Mouse (Mus musculus) Muller cell, postnatal 12 days (primary cell): ENCODE measurements around the gene Nrxn3.

Source experiments
- DNase-seq: peaks from one replicate; pipeline ENCODE4 v3.0.0-alpha.2; 2015; ENCODE audit errors: inconsistent ontology term

The Nrxn3 gene

DNA sequence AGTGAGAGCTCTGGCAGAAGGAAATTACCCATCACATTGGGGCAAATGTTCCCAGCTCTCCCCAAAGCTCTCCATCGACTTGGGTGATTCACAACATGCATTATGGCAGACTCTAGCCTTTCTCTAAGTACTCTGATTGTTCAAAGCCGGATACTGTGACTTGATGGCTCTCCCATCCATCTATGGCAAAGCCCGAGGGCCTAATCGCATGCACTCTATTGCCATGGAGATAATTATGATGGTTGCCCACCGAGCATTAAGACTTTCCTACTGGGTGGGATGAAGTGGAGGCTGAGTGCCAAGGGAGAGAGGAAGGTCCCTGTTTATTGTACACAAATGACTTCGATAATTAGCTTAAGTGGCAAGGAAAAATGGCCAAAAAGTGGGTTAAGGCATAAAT, 793.4 kb downstream of the Nrxn3 start:
- no peak for DNase-seq

DNA sequence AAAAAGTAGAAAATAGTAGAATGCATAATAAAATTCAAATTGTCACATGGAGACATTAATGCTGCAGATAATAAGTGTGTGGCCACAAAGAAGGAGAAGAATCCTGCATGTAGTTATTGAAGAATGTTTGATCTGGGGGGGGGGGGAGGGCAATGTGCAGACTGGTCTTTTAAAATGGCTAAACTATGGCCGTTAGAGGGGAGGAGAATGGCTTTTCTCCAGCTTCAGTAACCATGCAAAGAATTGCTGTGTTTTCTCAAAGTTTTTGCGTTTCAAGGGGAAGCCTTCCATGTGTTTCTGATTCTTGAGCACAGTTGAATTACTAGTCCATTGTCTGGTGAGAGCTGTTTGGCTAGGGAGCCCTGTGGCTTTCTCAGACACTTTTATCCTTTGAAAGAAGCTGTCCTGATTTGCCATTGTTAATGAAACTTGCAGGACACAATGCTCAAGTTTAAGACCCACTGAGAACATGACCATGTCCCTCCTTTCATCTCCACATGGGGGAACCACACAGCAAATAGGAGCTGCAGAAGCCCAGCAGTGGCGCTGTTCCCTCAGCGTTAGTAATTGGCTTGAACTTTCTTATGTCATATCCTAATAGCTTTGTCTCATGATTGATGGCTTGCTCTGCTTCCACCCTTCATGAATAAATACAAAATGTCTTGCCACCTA, 808.1 kb downstream of the Nrxn3 start:
- DNase-seq, result peak; percentile 60

DNA sequence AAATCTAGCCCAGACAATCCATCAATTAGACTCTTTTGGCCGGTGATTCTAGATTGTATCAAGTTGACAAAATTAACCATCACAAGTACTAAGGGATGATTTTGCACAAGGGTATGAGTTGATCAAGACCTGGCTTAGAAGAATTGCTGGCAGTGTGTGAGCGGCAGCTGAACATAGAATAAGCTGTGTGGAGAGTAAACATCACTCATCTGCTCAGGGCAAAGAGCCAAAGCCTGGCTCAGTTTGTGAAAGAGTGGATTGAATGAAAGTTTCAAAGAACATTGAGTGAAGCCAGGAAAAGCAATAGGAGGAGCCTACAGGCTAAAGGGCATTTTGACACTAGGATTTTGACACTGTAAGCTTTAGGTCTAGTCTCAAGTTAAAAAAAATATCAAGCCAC, 828.6 kb downstream of the Nrxn3 start:
- DNase-seq, result peak; percentile 58

DNA sequence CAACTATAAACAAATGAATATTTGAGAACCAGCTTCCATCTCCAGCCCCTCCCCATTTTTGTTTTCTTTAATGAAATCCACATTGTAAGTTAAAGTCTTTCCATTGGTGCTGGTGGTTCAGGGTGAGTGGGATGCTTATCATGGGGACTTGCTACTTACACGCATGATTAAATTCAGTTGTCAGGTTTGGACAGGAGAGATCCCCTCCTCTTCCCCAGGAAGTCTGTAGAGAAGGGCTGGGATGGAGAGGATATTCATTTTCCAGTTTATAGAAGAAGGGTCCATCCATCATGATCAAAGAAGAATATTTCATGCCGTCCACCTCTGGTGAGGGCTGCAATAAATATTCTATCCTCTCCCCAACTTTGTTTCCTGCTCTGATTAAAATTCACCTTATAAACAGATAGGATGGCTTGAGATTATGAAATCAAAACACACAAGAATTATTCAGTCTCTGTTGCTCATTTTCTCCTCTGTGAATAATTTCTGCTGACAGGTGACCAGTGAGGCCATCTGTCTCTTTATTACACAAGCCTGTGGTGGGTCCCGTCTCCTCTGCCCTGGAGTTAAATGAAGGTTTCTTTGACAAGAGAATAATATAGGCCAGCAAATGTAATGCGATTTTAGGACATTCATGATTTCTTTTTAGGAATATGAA, 830.7 kb downstream of the Nrxn3 start:
- no peak for DNase-seq

DNA sequence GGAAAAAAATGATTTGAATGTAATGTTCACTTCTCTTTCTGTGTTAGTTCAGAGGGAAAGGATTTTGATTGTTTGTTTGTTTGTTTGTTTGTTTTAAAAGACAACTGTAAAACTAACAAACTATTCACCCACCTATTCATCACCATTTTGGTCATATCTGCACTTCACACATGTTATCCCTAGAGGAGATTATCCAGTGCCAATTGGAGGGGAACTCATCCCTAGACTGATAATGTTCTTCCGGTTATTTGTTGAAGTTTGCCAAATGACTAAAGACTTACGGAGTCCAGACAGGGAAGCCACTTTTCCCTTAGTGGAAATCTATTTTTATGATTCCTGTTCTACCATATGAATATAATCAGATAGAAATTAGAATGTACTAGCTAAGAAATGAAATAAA, 831.5 kb downstream of the Nrxn3 start:
- DNase-seq, result no peak

DNA sequence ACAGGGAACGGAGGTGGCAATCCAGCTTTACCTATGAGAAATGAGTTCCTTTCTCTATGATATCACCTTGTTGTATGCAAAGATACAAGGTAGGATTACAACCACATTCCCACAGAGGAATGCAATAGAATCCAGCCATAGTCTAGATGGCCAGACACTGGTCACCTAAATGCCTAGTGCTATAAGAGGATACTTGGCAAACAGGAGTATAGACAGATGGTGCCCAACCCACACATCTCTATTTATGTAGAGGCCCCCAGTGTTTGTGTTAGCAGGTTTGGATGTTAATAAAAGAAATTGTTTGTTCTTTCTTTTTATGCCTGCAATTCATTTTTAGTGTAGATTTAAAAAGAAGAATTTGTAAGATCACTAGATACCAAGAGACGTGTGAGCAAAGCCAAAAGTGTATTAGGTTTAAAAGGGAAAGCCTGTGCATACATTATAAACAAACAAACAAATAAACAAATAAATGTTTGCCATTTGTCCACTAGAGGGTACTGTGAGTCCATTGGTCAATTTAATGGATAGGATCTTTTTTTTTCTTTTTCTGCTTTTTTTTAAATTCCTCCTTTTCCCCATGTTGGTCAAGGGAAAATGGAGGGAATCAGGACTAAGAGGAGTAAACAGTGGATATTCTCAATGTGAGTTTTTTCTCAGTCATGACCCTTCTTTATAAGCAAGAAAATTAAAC, 832.2 kb downstream of the Nrxn3 start:
- peak; percentile 8 for DNase-seq

DNA sequence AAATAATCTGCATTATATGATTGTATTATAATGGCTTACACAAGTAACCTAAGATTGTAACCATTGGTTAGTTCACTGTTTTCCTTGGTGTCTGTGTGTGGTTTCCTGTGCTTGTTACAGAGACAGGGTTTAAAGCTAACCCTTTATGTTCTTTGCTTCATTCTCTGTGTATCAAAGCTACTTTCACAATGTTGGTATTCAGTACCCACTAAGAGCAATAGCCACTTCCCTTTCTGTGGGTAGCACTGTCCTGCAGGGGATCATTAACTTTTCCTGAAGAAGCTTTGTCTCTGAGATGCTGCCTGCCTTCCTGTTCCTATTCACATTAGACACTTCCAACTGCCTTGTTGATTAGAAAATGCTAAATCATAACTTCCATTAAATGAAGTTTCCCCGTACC, 836.2 kb downstream of the Nrxn3 start:
- no peak for DNase-seq

DNA sequence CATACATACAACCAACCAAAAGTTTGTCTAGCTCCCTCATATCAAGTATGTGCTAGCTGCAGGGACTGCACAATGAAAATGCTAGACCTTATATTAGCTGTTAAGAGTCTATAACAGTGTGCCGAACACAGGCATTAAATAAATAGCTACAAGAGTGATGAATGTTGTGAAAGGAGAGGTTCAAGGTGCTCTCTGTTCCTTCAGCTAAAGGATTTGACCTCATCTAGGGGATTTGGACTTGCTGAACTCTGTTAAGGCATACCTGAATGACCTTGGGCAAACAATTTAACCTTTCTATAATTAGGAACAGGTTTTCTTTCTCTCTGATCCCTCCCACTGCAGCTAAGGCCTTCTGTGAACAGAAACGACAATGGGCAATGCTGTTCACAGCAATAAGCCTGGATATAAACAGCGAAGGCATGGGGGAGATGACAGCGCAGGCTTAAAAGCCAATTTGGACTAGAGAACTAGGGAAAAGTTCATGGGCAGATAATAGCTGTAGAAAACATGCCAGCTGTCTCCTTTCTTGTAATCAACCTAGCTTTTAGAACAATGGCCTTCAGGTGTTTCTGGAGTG, 839.4 kb downstream of the Nrxn3 start:
- DNase-seq, result no peak

DNA sequence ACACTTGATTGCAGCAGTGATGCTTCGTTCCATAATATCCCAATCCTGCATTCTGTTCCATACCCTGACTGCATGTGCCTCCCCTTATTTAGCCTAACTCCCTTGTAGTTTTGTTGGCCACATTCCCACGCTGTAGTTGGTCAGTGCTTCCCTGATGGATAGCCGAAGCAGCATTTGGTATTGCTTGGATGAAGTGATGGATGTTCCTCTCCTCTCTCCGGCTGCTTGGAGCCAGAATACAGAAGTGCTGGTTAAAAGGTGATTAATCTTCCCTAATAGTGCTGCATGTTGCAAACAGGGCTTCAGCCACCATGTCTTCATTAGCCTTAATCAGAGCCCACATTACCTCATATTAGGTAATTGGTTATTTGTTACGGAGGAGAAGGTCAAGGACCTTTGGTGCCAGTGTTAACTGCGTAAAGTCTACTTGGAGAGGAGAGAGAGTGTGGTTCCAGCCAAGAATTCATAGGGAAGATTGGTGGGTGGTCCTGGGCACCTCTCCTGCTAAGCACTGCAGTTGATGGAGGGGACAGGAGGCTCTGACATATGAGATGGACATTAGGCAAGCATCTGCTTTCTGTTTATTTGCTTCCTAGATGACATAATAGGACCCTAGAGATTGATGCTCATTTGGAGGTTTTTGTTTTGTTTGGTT, 846.2 kb downstream of the Nrxn3 start:
- DNase-seq, result no peak

DNA sequence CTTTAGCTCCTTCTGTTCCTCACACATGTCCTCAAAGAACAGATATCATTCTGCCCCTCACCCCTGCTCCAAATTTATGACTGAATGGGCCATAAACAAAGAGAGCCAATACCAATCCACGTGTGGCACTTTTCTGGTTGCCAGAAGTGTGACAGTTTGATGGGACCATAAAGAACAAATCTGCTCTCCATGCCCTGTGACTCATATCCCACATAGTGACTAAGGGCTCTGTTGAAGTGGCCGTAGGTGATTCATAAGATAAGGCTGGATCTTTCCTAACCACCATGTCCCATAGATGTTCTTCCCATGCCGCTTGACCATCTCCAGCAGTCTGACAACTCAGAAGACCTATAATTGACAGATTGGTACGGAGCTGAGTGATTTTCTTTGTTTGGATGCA, 869.8 kb downstream of the Nrxn3 start:
- DNase-seq, result no peak

DNA sequence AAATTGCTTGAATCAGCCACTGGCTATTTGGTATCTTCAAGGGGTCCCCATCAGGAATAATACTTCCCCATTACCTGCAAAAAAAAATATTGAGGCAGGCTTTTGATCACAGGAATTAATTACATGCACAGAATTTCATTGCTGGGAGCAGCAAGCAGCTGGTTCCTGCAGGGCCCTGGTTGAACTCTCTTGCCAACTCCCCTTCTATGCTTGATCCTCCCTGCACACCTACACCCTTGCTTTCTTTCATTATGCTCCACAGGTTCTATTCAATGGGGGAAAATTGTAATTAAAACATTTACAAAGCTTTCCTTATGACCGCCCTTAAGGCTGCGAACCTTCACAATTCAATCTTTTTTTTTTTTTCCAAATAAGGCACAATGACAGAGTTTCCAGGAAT, 891.0 kb downstream of the Nrxn3 start:
- no peak for DNase-seq

DNA sequence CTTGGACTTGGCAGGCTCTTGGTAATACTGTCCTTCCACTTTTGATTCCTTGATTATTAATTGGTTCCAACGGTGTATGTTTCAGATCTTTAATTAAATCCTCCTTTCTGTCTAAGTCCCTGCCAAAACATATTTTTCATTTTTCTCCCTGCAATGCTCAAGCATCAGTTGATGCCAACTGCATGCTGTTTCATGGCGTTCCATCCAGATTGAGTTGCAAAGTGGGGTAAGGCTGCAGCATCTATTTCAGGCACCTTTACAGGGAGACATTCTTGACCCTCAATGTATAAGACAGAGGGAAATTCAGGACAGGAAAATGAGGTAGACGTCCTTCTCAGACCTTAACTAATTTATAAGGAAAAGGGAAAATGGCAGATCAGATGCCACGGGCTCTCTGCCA, 903.1 kb downstream of the Nrxn3 start:
- peak; percentile 49 for DNase-seq

DNA sequence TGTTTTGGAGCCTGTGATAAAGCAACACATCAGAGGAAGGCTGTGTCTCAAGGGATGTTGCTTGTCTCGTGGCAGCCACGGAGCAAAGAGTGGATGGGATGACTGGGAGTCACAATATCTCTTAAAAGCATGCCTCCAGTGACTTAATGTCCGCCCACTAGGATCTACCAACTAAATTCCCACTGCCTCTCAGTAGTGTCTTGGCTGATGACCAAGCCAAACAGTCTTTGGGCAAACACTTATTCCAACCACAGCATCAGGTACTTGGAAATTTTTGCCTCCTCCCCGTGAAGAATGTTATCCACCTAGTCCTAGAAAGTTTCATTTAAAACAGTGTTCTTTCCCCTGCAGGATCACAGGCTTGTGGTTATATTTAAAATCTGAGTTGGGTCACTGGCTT, 917.4 kb downstream of the Nrxn3 start:
- no peak for DNase-seq

DNA sequence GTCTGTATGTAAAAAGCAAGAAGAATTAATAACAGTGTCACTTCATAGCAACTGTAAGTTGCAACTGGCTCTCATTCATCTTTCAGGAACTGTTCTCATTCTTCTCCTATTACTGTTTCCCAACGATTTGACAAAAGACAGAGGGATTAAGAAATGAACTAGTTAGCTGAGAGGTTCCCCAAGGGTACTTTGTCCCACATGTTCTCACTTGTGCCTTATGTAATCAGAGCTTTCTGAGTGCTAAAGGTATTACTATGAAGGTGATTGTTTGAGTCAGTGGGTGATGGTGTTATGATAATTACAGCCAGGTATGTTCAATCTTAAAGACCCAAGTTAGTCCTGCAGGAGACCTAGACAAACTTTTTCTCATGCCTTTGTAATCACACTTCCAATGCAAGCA, 918.8 kb downstream of the Nrxn3 start:
- DNase-seq, result no peak

DNA sequence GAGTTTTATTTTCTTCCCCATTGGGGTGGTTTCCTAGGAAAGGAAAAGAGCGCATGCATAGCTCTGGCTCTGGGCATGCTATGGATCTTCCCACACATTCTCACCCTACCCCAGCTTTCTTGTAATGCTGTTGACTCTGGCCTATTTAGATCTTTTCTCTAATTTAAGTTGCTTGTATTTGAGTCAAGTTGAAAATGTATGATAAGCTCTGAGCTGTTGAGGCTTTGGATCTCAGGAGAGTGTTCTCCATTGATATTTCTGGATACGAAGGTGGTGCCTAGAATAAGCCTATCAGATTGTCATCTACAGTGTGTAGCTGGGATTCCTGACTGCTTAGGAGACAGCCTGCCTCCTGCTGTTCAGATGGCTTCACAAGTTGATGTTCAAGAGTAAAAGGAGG, 930.5 kb downstream of the Nrxn3 start:
- no peak for DNase-seq

DNA sequence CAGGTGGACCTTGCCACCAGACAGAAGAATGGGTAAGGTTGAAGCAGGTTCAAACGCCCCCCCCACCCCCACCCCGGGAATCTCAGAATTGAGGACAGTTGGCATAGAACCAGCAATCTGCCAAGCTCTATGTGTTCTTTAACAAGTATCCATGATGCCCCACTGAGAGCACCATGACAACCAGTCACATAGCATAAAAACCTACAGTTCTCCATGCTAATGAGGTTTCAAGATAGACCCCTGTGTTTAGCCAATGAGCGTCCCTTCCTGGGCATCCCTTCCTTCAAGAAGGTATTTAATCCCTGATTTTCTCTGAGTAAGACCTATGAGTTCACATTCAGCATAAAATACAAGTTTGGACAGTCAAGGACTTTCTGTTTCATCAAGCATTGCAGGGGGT, 938.5 kb downstream of the Nrxn3 start:
- no peak for DNase-seq

DNA sequence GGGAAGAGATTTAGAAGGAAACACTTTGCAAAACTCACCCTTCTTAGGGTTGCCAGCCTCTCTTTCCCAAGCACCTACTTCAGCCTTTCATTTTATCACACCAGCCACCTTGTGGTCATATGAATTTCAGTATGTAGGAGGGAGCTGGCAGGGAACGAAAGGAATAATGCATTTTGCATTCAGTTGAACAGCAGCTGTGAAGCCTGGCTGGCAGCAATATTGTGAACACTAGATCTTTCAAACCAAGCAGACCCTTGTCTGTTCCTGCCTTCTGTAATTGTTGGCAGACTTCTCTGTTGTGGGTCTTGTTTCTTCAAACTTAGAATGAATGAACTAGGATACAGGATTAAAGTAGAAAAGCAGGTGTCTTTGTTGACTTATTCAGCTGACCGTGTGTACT, 946.2 kb downstream of the Nrxn3 start:
- DNase-seq, result peak; percentile 16

DNA sequence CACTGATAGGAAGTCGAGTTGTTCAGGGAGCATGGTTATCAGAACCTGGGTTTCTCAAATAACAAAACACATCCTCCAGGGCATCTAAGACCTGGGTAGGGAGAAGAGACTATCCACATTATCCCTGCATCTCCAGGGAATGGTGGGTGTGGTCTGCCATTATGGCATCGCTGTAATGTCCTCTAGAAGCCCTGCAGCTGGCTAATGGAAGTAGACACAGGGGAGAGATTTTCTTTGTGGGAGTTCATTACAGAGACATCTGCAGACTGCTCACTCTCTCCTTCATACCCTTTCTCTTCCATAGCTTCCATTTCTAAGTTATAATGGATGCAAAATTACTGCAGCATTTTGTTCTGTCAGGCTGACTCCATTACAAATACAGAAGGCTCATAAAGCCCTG, 950.1 kb downstream of the Nrxn3 start:
- DNase-seq, result no peak

DNA sequence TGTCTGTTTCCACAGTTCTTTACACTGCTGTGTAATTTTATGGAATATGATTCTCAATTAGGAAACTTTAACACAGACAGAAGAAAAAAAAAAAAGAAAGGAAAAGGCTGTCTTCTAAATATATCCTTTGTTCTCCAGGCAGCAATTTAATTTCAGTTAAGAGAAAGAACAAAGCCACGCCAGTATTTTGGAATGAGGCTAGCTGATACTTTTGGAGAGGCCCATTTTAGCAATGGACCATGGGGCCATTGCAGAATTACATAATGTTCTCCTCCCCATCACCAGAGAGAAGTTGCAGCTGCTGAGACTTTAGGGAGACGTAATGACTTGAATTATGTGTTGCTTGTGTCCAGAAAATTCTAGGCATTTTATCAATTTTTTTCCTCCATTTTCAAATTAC, 963.0 kb downstream of the Nrxn3 start:
- no peak for DNase-seq

DNA sequence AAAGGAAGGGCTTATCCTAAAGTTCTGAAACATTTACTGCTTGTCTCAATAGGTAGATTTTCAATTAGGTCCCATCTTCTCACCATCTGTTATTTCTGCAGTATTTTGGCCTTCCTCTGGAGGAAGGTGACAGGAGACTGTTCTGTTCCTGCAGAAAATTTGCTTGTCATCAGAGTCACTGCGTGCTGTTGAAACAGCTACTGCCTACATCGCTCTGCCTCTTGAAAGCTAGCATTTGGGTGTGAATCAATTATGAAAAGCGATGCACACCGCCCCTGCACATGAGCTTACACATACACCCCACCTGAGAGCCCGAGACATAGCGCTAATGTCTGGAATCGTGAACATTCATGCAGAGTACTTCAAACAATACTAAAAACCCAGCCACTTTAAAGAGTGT, 966.4 kb downstream of the Nrxn3 start:
- no peak for DNase-seq

DNA sequence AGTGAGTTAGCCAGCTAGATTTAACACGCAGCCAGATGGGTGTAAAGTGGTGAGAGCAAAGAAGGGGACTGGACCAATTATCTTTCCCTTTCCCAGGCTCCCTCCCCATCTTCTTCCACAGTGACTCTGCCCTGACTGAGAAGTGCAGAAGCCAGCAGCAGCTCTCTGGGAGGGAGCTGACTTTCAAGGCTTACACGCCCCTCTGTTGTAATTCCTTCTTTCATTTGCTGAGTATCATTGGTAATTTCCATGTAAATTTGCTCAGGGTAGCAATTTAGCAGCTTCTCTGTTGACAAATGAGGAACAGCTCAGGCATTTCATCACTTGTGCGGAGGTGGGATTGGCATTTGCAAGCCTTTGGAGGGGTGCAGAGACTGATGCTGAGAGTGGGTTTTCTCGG, 976.8 kb downstream of the Nrxn3 start:
- DNase-seq, result no peak

DNA sequence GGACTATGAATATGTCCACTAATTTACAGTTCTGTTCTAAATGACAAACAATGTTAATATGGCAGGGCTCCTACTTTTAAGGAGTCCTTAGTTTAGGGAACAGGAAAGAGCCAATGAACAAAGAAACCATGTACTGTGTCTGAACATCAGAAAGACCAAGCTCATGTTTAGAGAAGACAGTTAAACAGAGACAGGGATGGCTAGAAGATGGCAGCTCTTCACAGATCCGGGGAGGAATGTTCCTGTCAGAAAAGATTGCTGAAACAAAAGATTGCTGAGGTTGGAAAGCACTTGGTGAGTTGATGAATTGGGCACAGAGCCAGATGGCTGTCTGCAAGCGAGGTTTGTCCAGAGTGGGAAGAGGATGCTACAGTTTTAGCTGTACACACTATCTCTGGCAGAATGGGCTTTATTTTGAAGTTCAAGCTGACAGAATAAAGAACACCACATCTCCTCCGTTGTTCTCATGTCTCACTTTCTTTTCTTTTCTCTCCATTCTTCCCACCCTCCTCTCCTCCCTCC, 978.3 kb downstream of the Nrxn3 start:
- peak; percentile 38 for DNase-seq
